In the genomic region with DNA sequence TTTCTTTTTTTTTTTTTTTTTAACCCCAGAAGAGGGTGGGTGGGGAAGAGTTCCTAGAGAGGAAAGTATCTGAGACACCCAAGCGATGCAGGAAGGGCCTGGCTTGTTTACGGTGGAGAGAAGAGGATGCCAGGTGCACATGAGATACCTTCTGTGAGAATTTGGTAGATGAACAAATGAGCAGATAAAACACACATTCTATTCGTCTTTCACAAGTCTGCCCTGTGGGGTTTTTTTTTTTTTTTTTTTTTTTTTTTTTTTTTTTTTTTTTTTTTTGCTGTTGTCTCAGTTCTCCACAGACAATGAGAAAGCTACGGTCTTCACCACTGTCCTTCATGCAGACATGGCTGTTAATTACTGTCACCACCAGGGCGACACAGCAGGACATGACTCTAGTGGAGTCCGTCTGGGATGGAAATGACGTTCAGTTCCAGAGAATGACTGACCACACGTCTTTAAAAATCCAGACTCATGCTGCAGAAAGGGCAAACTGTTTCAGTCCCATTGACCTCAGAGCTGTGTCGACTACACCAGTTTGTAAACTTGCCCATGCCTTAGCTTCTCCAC, we compare ENCODE assay signal across 8 mouse cellular contexts.
DNase-seq lines count a peak whose midpoint lies in the region; ATAC-seq and TF ChIP-seq lines count a peak whose summit lies in the region.

No protein-coding gene starts in this region.

- peaks cover 14% of the 10 kb centered on the region; the same call in 1 of the 2 replicates for H3K27me3 ChIP-seq in kidney, embryonic 14.5 days (ENCODE audit: control insufficient read depth, insufficient read depth, low read length)
- H3K27me3 ChIP-seq in embryonic facial prominence, embryonic 10.5 days (replicated peaks; ENCODE audit: low read depth, poor library complexity, severe bottlenecking) = peaks cover 13% of the 10 kb centered on the region; the same call in 1 of the 2 replicates
- no peaks in the 10 kb centered on the region for H3K27me3 ChIP-seq in hindbrain, postnatal 0 days (ENCODE audit: insufficient read depth, low read length)
- H3K27me3 ChIP-seq in neural tube, embryonic 12.5 days (replicated peaks) = no peaks in the 10 kb centered on the region

- H3K9ac ChIP-seq in kidney, embryonic 14.5 days (ENCODE audit: low read depth, low read length) = no peak overlapping the region
- H3K9ac ChIP-seq in hindbrain, postnatal 0 days (replicated peaks; ENCODE audit: low read length) = no peak overlapping the region
- H3K9ac ChIP-seq in neural tube, embryonic 12.5 days = no peak overlapping the region

- H3K36me3 ChIP-seq in kidney, embryonic 14.5 days (ENCODE audit: control insufficient read depth, insufficient read depth, low read length) = no peaks in the 10 kb centered on the region
- no peaks in the 10 kb centered on the region for H3K36me3 ChIP-seq in embryonic facial prominence, embryonic 10.5 days (replicated peaks)
- no peaks in the 10 kb centered on the region for H3K36me3 ChIP-seq in hindbrain, postnatal 0 days (ENCODE audit: insufficient read depth, low read length)
- no peaks in the 10 kb centered on the region for H3K36me3 ChIP-seq in neural tube, embryonic 12.5 days

- 0 out of 2 replicates have a peak, but pooled peaks have one; percentile 10 for TF ChIP-seq CTCF in hindbrain, postnatal 0 days (IDR thresholded peaks at IDR 0.05; ENCODE audit: low read depth)

- no peak overlapping the region for H3K27ac ChIP-seq in kidney, embryonic 14.5 days (ENCODE audit: low read depth, low read length)
- H3K27ac ChIP-seq in embryonic facial prominence, embryonic 10.5 days (replicated peaks) = no peak overlapping the region
- no peak overlapping the region for H3K27ac ChIP-seq in hindbrain, postnatal 0 days
- H3K27ac ChIP-seq in neural tube, embryonic 12.5 days = no peak overlapping the region

- no peaks in the 10 kb centered on the region for H3K4me1 ChIP-seq in kidney, embryonic 14.5 days (ENCODE audit: control insufficient read depth, insufficient read depth, low read length)
- peaks cover 37% of the 10 kb centered on the region for H3K4me1 ChIP-seq in embryonic facial prominence, embryonic 10.5 days
- H3K4me1 ChIP-seq in hindbrain, postnatal 0 days (ENCODE audit: insufficient read depth, low read length) = no peaks in the 10 kb centered on the region
- no peaks in the 10 kb centered on the region for H3K4me1 ChIP-seq in neural tube, embryonic 12.5 days

- H3K4me3 ChIP-seq in kidney, embryonic 14.5 days (ENCODE audit: low read length) = peak overlapping the region; percentile 32; the same call in 1 of the 2 replicates
- H3K4me3 ChIP-seq in embryonic facial prominence, embryonic 10.5 days = peak overlapping the region; percentile 46
- peak overlapping the region; percentile 32 for H3K4me3 ChIP-seq in hindbrain, postnatal 0 days (ENCODE audit: low read length)
- no peak overlapping the region for H3K4me3 ChIP-seq in neural tube, embryonic 12.5 days

- ATAC-seq in kidney, embryonic 14.5 days (ENCODE audit: low FRiP score, low TSS enrichment) = no peak
- no peak for ATAC-seq in hindbrain, postnatal 0 days
- no peak for ATAC-seq in neural tube, embryonic 12.5 days (ENCODE audit: low FRiP score, low read depth)
- ATAC-seq in cerebellum, adult (ENCODE audit: insufficient number of reproducible peaks, low FRiP score, low TSS enrichment) = no peak

- peak overlapping the region; percentile 61 for H3K4me2 ChIP-seq in kidney, embryonic 14.5 days (replicated peaks; ENCODE audit: low read depth, low read length)
- H3K4me2 ChIP-seq in hindbrain, postnatal 0 days (ENCODE audit: low read depth, low read length) = peak overlapping the region; percentile 66
- H3K4me2 ChIP-seq in neural tube, embryonic 12.5 days (replicated peaks) = peak overlapping the region; percentile 59

- no peaks in the 10 kb centered on the region for H3K9me3 ChIP-seq in kidney, embryonic 14.5 days (ENCODE audit: control insufficient read depth, low read length)
- no peaks in the 10 kb centered on the region for H3K9me3 ChIP-seq in embryonic facial prominence, embryonic 10.5 days
- no peaks in the 10 kb centered on the region for H3K9me3 ChIP-seq in hindbrain, postnatal 0 days (ENCODE audit: low read length)
- H3K9me3 ChIP-seq in neural tube, embryonic 12.5 days = no peaks in the 10 kb centered on the region

- DNase-seq in kidney, adult 11 months = no peak
- DNase-seq in embryonic facial prominence, embryonic 10.5 days (ENCODE audit: low spot score) = peak; percentile 17
- peak; percentile 11 for DNase-seq in hindbrain, postnatal 0 days (ENCODE audit: low spot score)
- DNase-seq in left cerebral cortex, adult 8-10 months (ENCODE audit: low spot score in 2 of 2) = no peak
- no peak for DNase-seq in spleen, postnatal 14 days (ENCODE audit: low spot score in 2 of 2)

- WGBS in kidney, embryonic 14.5 days = 15% methylated on average over 9 of the region's 9 CpGs
- 21% methylated on average over 9 of the region's 9 CpGs for WGBS in embryonic facial prominence, embryonic 10.5 days
- WGBS in hindbrain, postnatal 0 days = 6% methylated on average over 9 of the region's 9 CpGs
- 11% methylated on average over 9 of the region's 9 CpGs for WGBS in neural tube, embryonic 12.5 days

Comparison
In these comparisons a context has a peak if more than half of its experiments do, and no peak if none do; other contexts are left out.
1. DNase-seq: peak in embryonic facial prominence, embryonic 10.5 days (single experiment) and hindbrain, postnatal 0 days (single experiment); none in kidney, adult 11 months (single experiment), left cerebral cortex, adult 8-10 months (0 of 2) and spleen, postnatal 14 days (0 of 2).
2. Peak in every context shown above with its lines, with median percentiles within 50 percentile points of each other: H3K4me2 ChIP-seq.